Mouse (Mus musculus) kidney, adult 11 months (tissue): ENCODE results near the gene Gm8206.
"Not testable (repeated sequence)": the region's sequence is repeated elsewhere in the genome, so short reads cannot be mapped to it uniquely, and the experiment has no call there.

Source experiments
- DNase-seq: peaks from one replicate; pipeline ENCODE4 v3.0.0; 2022

Gm8206 gene

DNA sequence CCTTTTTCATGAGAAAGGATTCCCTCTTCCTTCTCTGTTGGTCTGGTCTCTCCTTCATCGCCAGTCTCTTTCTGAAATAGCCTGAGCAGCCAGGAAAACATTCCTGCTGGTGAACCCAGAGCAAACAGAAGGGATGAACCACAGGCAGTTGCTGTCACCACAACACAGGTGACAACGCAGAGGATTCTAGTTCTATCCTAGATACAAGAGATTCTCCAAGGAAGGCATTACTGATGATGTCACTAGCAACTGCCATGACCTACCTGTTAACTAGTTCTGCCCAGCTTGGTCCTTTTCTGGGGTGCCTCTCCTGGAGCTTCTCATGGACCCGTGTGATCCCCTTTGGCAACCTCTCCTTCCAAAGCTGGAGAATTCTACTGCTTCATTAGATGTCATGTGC lies at the start of gene Gm8206:
Gm8206 (minus strand) TSS at position 101 of the 400 bp plus-strand sequence.
- not testable (repeated sequence) for DNase-seq

DNA sequence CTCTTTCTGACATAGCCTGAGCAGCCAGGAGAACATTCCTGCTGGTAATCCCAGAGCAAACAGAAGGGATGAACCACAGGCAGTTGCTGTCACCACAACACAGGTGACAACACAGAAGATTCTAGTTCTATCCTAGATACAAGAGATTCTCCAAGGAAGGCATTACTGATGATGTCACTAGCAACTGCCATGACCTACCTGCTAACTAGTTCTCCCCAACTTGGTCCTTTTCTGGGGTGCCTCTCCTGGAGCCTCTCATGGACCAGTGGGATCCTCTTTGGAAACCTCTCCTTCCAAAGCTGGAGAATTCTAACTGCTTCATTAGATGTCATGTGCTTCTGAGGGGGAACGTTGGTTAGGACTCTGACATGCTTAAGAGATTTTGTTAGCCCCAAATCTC lies 32.0 kb upstream of the Gm8206 start, which contains the start of gene Gm3476:
Gm3476 (minus strand) TSS at position 101 of the 400 bp plus-strand sequence.
- DNase-seq: not testable (repeated sequence)

DNA sequence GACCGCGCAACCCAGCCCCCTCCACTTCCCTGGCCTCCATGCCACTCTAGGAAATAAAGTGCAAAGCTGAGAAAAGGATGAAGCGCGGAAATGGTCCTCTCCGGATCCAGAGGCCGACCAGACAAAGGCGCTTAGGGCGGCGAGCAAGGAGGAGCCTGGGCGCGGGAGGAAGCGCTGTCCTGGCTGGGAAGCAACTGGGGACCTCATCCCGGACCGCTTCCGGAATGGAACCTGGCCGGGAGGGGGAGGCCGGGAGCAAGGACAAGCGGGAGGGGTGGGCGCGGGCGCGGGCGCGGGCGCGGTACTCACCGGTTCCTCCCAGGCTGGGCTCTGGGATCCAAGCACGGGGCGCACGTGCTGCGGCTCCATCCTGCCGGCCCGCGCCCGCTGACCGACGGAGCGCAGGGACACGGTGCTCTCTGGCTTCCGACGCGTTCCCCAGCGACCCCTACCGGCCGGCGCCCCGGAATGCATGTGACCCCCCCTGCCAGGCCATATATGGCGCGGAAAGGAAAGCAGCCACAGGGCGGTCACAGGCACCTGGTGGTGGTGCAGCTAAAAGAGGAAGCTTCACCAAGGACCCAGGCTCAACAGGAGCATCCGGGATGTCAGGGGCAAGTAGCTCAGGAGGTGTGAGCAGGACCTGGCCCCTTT lies 14.7 kb upstream of the Gm8206 start, which contains the start of gene Gm3468:
Gm3468 (minus strand) TSS at position 394 of the 654 bp plus-strand sequence.
- DNase-seq: not testable (repeated sequence)

GRCm38 (mm10) chr14:6107500-6107899 lies 13.8 kb upstream of the Gm8206 start:
- DNase-seq: not testable (repeated sequence)

GRCm38 (mm10) chr14:6058167-6058566 lies 35.6 kb downstream of the Gm8206 start, which contains the start of gene Gm6337:
Gene Gm6337, minus strand, starts transcription at chr14:6058267.
- not testable (repeated sequence) for DNase-seq

DNA sequence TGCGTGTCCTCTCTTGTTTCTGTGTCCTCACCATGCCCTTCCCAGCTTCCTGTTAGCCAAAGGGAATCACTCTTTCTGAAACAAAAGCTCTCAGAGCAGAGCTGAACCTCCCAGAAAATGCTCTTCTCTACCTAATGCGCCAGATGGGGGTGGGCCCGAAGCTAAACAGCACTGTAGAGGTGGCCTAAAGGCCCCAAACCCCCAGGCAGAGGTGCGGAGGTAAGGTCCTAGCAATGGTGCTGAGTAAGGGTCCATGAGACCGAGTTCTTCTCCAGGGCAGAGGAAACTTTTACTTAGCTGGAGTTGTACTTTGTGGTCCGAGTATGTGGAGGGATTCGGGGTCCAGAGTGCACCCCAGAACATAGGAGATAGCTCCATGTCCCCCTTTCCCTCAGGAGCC lies 106.6 kb downstream of the Gm8206 start:
- peak; percentile 5 for DNase-seq

GRCm38 (mm10) chr14:5979037-5979436 lies 114.7 kb downstream of the Gm8206 start, which contains the start of gene Gm3453:
Gene Gm3453, minus strand, starts transcription at chr14:5979137.
- DNase-seq: not testable (repeated sequence)
